Mouse (Mus musculus): Measurements from ENCODE around the gene Rpl19.

The Rpl19 gene

GRCm38 (mm10) chr11:98026570-98027296 is at the start of gene Rpl19:
Gene Rpl19 (plus strand): TSS chr11:98026710.
- in situ Hi-C loops (cut with MboI, MseI) = no loop called here

GRCm38 (mm10) chr11:97977797-97978196 is 48.7 kb upstream of the Rpl19 start:
- in situ Hi-C loops (cut with MboI, MseI) = no loop called here

GRCm38 (mm10) chr11:97978392-97978791 is 48.1 kb upstream of the Rpl19 start:
- in situ Hi-C loops (cut with MboI, MseI) = no loop called here

GRCm38 (mm10) chr11:97979824-97980495 is 46.5 kb upstream of the Rpl19 start:
- in situ Hi-C loops (cut with MboI, MseI) = loop anchor here in 1 of 2 experiments (5.0 to 10.0 kb wide), 2 partner anchors 78 to 185 kb away; partner anchors contain the start of gene Lasp1

GRCm38 (mm10) chr11:97980531-97980966 is 46.0 kb upstream of the Rpl19 start:
- in situ Hi-C loops (cut with MboI, MseI) = loop anchor here in 1 of 2 experiments (5.0 to 10.0 kb wide), 2 partner anchors 78 to 186 kb away; partner anchors contain the start of gene Lasp1

- in situ Hi-C loops (cut with MboI, MseI) = loop anchor here in 1 of 2 experiments (5.0 to 10.0 kb wide), 2 partner anchors 80 to 188 kb away; partner anchors contain the start of gene Lasp1
Measured at GRCm38 (mm10) chr11:97982721-97983120, 43.8 kb upstream of the Rpl19 start.

- in situ Hi-C loops (cut with MboI, MseI) = loop anchor here in 1 of 2 experiments (5.0 to 10.0 kb wide), 2 partner anchors 81 to 189 kb away; partner anchors contain the start of gene Lasp1
Measured at GRCm38 (mm10) chr11:97983506-97983905, 43.0 kb upstream of the Rpl19 start.

GRCm38 (mm10) chr11:97983983-97984382 is 42.5 kb upstream of the Rpl19 start:
- in situ Hi-C loops (cut with MboI, MseI) = loop anchor here in 1 of 2 experiments (5.0 to 10.0 kb wide), 2 partner anchors 82 to 189 kb away; partner anchors contain the start of gene Lasp1

GRCm38 (mm10) chr11:97985727-97986677 is 40.5 kb upstream of the Rpl19 start, which contains the start of gene Plxdc1:
Gene Plxdc1 (minus strand): TSS chr11:97986444.
- in situ Hi-C loops (cut with MboI, MseI) = loop anchor here (5.0 to 10.0 kb wide), 4 partner anchors 49 to 191 kb away; partner anchors contain the start of gene Lasp1 (in 2 of the 2)

- in situ Hi-C loops (cut with MboI, MseI) = loop anchor here (5.0 to 10.0 kb wide), 4 partner anchors 50 to 192 kb away; partner anchors contain the start of gene Lasp1 (in 2 of the 2)
Measured at GRCm38 (mm10) chr11:97986738-97987465, 39.6 kb upstream of the Rpl19 start.

GRCm38 (mm10) chr11:97987551-97988526 is 38.7 kb upstream of the Rpl19 start:
- in situ Hi-C loops (cut with MboI, MseI) = loop anchor here (5.0 to 10.0 kb wide), 4 partner anchors 51 to 193 kb away; partner anchors contain the start of gene Lasp1 (in 2 of the 2)

- in situ Hi-C loops (cut with MboI, MseI) = loop anchor here (5.0 to 10.0 kb wide), 4 partner anchors 51 to 194 kb away; partner anchors contain the start of gene Lasp1 (in 2 of the 2)
Measured at GRCm38 (mm10) chr11:97988530-97989096, 37.9 kb upstream of the Rpl19 start.

GRCm38 (mm10) chr11:97994539-97995100 is 31.9 kb upstream of the Rpl19 start:
- in situ Hi-C loops (cut with MboI, MseI) = no loop called here

GRCm38 (mm10) chr11:97995564-97996288 is 30.8 kb upstream of the Rpl19 start, which contains the start of gene Arl5c:
Gene Arl5c (minus strand): TSS chr11:97996181.
- in situ Hi-C loops (cut with MboI, MseI) = no loop called here

- in situ Hi-C loops (cut with MboI, MseI) = no loop called here
Measured at GRCm38 (mm10) chr11:97996691-97997090, 29.8 kb upstream of the Rpl19 start.

GRCm38 (mm10) chr11:97997387-97997960 is 29.0 kb upstream of the Rpl19 start:
- in situ Hi-C loops (cut with MboI, MseI) = no loop called here
